Mouse (Mus musculus): ENCODE results near the gene Gm10295. TPM values are rescaled to one million over a fixed set of nuclear protein-coding genes. Genes with fewer than 3 reads are reported as not detected.

Gene Gm10295
- not detected for total RNA-seq (2021)
- long read RNA-seq, experiment 1 = 0 reads
- long read RNA-seq, experiment 2 = 0 reads

- DNase-seq (ENCODE audit: low spot score) = no peak
Observed at GRCm38 (mm10) chr7:71351364-71351763, at the start of gene Gm10295. Gene Gm10295, minus strand, starts transcription at chr7:71351485.

DNA sequence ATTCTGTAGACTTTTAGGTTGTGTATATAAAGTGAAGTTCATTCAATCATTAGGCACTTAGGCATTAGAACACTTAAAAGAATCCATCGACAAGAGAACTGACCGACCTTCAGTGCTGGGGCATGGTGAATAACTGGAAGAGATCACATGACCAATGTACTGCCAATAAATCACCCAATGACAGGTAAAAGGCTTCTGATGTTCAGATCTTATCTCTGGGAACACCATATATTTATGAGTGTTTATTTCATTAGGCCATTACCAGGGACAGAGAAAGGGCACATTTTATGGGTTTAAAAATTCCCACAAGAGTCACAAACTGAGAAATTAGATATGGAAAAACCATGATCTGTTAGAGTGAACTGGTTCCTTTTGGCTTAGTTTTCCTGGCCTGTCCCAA, 49.7 kb upstream of the Gm10295 start:
- no peak for DNase-seq (ENCODE audit: low spot score)

- DNase-seq (ENCODE audit: low spot score) = no peak
Observed at GRCm38 (mm10) chr7:71399891-71400632, 48.8 kb upstream of the Gm10295 start.

DNA sequence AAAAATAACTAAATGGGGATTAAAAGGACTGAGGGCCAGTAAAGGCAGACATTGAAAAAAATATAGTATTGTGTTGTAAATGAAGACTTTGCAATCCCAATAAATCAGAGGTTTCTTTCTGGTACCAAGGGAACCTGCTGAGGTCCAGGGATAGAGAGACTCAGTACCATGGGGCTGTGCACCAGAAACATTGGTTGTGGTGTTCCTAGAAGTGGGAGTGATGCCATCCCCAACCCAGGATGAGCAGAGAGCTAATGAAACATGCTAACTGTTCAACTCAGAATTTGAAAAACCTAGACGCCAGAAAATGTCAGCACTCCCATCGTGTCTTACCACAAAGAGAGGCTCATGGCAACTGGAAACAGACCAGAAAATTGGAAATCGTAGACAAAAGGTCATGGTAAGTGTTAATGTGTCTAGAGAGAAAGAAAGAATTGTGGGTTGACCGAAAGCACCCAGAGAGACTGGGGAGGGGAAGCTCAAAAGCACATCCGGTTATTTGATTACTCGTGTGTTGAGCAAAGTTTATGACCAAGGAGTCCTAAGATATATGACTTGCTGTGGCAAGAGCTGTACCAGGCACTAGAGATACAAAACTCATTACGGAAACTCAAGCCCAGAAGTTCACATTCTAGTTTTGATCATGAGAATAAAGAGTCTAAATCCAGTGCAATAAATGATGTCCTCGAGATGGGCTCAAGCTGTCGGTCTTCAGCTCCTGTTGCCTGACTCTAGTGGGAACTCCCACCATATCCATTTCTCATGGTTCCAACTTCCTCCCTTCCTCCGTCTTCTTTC, 47.9 kb upstream of the Gm10295 start:
- DNase-seq (ENCODE audit: low spot score) = no peak

GRCm38 (mm10) chr7:71398389-71398788, 47.1 kb upstream of the Gm10295 start:
- no peak for DNase-seq (ENCODE audit: low spot score)

DNA sequence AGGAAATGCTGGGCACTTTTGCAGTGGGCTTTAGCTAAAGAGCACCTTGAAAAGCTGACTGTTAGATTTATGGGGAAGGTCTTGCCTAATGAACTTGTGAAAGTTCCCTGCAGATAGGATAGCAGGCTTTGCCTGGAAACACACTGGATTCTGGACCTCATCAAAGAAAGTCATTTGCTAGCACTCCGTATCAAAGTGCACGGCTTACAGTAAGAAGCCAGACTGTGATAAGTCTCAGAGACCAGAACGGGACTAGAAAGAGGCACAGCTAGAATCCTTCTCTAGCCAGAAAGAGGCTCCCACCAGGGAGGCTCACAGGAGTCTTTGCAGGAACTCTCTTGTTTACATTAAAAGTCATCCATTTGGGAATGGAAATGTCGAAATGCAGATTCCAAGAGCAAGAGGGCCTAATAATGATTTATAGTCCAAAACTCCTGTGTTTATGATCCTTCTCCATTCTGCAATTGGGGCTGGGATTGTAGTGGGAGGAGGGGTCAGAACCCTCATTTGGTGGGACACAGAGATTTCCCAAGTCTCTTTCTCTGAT, 41.6 kb upstream of the Gm10295 start:
- DNase-seq (ENCODE audit: low spot score) = no peak

- no peak for DNase-seq (ENCODE audit: low spot score)
Observed at GRCm38 (mm10) chr7:71391333-71391732, 40.0 kb upstream of the Gm10295 start.

DNA sequence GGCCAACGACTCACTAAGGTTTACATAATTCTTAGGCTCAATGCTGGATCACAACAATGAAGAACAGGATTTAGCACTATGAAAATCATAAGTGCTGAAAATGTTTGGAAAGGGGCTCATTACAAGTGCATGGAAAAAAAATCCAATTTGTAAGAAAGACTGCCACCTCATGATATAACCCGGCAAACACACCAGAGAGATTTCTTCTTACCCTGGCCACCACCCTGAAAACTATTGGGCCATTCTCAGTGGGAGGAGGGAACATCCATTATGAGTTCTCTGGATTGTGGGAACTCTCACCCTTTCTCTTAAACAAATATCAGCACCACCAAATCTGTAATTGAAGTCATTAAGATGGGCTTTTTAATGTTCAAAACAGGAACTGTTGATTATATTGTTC, 39.0 kb upstream of the Gm10295 start:
- DNase-seq (ENCODE audit: low spot score) = no peak

DNA sequence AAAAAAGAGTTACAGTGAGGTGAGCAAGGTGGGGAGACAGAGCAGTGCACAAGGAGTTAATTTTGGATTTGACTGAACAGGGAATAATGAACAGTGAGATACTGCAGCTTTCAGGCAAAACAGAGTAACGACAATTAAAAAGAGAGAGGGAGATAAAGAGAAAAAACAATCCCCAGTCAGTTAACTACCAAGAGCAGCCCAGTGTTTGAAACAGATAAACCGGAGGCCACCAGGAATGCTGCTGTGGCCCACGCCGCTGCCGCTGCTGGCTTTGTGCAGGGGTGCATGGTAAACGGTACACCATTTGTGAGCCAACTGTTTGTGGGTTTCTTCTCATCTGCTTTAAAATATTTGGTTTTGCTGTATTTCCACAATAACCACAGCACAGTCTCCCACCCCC, 34.8 kb upstream of the Gm10295 start:
- DNase-seq (ENCODE audit: low spot score) = no peak

DNA sequence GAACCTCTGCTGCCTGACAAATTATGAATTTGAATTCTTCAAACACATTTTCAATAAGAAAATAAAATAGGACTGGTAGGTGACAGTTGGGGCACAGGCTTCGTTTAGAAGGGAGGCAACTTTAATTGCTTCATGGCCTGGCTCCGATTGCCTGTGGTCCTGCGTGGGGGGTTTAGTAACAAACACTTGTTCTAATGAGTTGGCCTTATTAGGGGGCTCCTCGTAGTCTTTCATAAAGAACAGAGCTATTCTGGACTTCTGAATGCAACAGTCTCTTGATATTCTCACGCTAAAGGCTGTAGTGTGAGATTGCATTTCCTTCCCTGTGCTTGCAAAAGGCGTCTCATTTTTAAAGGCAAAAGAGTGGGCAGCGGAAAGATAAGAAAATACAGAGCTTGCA, 33.6 kb upstream of the Gm10295 start:
- no peak for DNase-seq (ENCODE audit: low spot score)

GRCm38 (mm10) chr7:71383341-71384130, 32.3 kb upstream of the Gm10295 start:
- no peak for DNase-seq (ENCODE audit: low spot score)

DNA sequence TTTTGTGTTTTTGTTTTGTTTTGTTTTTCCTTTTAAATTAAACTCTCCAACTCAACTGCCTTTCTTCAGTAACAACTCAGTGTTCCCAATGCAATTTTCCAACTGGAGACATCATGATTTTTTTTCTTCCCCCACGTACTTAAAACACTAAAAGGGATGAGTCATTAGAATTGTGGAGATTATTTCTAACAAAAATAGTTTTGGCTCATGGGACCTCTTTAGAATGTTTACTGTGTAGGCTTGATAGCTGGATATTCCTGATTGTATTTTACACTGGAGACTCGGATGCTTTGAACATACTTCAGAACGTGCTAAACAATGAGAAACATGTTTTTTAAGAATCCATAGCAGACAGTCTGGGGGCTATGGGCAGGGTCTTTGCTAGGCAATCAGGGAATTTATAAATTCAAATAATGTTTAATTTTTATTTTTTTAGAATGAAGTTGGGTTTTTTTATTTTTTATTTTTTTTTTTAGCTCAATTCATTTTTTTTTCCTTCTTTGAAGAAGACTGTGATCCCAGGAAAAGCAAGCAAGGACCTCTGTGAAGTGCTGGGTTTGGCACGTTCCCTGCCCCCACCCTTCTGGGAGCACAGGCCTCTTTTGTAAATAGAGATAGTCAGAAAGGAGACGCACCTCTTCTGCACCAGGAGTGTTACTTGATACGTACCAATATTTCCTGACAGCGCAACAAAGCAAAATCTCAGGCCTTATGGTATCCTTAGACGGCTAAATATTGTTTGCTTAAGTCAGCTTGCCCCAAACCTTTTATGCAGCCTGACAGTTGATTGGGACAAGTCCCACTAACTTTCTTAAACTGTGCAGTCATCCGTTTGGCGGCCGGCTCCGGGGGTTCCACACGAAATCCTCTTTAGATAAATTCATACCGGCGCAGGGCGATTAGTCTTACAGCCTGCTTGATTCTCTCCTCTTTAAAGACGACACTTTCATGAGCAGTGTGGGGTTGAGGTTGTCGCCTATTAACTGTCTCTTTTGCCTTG, 28.8 kb upstream of the Gm10295 start:
- no peak for DNase-seq (ENCODE audit: low spot score)

DNA sequence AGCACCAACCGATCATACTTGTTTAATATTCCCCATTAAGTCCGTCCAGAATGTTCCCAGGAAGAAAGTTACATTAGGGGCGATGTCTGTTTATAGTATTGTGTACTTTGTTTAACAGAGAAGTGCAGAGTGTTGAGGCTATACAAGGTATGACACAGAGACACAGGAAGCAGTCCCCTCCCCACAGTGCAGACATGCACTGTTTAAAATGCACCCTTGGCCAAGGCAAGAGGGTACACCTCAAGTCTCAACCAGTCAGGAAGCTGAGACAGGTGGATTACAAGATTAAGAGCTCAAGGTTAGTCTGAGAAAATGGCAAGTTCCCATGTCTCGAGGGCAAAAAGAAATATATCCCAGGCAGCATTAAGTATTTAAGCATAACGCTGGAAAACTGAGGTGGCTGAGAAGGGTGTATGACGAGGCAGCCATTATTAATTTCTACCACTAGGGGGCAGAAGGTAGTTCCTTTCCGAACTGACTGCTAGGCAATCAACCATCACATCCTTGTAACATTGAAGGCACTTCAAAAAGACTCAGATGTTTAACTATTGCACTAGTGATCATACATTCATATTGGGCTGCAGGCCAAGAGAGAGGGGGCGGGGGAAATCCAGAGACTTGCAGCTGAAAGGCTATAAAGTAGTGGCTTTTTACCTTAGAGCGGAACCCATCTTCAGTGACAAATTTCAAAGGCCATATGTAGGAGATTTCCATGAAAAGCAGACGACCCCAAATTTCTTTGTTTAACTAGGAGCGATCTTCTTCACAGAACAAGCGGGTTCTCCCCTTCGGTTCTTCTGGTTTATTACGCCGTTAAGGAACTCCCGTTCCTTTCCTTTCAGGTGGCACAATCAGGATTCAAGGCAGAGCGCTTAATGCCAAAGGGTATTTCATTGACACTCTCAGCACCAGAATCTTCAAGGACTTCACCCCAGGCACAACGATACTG, 27.8 kb upstream of the Gm10295 start:
- peak; percentile 52 for DNase-seq (ENCODE audit: low spot score)

DNA sequence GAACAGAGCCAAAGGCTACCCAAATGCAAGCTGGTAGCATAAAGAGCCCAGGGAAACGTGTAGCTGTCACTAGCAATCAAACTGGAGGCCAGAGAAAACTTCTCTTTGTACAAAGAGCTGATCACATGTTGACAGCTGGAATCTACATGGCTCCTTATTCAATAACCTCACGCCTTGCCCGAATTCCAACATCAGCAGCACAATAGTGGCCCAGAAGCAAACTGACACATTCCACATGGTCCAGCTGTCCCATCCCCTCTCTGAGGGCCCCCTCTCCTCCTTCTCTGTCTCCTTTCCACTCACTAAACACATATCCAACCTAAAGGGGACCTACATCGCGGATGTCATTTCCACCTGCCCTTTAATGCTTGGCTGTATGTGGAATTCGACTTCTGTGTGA, 26.7 kb upstream of the Gm10295 start:
- DNase-seq (ENCODE audit: low spot score) = no peak

DNA sequence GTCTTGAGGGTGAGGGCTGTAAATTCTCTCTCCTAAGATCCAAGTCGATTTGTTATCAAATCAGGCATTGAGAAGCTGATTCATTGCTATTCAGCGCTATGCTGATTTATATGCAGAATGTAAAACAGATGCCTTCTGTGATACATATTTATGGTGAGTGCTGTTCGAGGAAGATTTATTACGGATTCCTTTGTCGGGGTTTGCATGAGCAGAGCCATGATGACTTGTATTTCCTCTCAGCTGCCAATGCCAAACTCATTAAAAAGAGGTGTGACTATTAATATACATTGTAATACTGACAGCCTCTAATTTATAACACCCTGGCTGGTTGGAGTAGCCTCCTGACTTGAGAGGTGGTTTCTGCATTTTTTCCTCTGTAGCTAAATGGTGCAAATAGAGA, 22.8 kb upstream of the Gm10295 start:
- DNase-seq (ENCODE audit: low spot score) = no peak

GRCm38 (mm10) chr7:71371916-71372315, 20.6 kb upstream of the Gm10295 start:
- no peak for DNase-seq (ENCODE audit: low spot score)

DNA sequence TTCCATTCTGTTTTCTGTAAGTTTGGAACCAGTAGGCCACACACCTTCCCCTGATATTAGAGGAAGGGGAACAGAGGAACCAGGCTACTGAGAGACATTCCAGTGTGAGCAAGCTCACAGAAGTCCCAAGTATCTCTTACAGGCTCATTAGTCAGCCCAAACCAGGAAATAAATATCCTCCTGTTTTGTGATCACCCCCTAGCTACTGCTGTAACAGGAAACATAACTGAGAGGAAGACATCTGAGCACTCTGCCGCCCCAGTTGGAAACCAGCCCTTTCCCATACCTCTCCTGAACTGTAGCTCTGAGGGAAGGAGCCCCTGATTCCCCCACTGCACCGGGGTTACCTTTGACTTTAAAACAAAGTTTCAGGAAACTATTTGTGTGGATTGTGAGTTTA, 19.5 kb upstream of the Gm10295 start:
- no peak for DNase-seq (ENCODE audit: low spot score)

- no peak for DNase-seq (ENCODE audit: low spot score)
Observed at GRCm38 (mm10) chr7:71370128-71370527, 18.8 kb upstream of the Gm10295 start.

DNA sequence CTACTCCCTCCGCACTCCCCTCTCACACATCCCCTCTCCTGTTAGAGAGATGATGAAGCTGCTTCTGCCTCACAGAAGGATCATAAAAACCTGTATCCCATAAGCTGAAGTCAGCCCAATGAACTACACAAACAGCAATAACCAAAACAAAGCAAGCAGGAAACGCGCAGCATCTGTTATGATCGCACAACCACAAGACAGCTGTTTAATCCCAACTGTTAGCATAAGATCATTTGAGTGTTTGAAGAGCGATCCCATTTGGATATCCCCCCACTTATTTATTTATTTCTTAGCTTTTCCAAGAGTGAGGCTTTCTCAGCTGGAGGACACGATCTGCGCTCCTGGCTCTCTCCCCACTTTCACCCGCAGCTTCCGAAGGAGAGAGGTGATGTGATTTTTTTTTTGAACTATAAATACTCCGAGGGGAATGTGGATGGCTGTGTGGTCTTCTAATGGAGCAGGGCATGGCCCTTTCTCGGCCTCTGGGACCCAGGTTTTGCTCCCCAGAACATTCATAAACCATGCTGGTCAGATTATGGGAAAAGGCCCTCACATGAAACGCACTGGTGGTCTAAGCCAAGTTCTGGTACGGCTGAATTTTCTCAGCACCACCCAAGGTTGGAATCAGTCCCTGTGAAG, 17.4 kb upstream of the Gm10295 start:
- DNase-seq (ENCODE audit: low spot score) = peak; percentile 3
